Mouse (Mus musculus): ENCODE data around the gene Igf2r. TPM values are rescaled to one million over a fixed set of nuclear protein-coding genes. Genes with fewer than 3 reads are reported as not detected.

Igf2r gene
- polyA plus RNA-seq, 1 experiment from 2014 or later: 9.7 TPM

DNA sequence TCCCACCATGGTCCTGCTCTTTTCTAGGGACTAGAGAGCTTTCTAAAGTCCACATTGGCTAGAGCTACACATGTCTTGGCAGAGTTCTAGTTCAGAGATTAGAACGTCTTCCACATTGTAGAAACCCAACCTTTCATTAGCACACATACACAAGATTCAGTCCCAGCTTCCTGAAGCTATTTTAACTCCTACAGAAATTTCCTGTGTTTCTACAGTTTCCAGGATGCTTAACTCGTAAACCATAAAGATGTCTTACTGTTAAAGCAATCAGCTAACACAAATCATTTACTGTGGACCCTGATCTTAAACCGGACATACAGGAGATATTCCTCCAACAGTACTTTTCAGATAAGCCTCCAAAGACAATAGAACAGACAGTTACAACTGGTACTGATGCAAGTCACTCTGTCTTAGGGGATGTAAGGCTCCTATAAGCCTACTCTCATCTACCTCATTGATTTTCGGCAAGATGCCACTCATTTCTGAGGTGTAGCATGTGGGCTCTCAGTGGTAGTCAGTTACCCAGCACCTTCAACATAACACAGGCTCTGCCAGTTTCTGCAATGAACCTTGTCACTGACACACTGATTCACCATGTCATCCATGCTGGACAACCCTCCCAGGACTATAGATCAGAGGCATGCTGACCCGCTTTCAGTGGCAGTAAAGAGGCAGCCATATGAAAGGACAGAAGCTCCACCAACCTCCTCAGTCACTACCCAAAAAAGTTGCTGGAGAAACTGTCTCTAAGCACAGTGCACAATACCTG is 48.2 kb downstream of the Igf2r start:
- no peak for DNase-seq (ENCODE audit: low spot score)

GRCm38 (mm10) chr17:12718251-12718650 is 51.2 kb downstream of the Igf2r start:
- DNase-seq (ENCODE audit: low spot score): no peak

- DNase-seq (ENCODE audit: low spot score): no peak
Observed at GRCm38 (mm10) chr17:12717445-12717844, 52.0 kb downstream of the Igf2r start.

DNA sequence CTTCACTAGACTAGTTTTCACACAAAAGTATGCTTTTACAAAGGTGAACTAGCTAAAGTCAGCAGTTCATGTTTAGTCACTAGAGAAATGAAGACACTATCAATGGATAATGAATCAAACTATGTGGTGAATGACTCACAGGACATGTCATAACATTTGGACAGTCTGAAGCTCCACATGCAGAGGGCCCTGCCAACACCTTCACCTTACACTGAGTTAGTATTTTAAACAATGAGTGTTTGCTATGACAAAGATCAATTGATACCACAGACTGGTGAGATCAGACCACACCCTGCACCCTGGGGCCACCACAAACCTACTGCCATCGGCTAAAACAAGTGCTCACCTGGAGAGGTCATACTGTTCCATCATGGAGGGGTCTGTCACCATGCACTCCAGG is 54.4 kb downstream of the Igf2r start:
- no peak for DNase-seq (ENCODE audit: low spot score)

DNA sequence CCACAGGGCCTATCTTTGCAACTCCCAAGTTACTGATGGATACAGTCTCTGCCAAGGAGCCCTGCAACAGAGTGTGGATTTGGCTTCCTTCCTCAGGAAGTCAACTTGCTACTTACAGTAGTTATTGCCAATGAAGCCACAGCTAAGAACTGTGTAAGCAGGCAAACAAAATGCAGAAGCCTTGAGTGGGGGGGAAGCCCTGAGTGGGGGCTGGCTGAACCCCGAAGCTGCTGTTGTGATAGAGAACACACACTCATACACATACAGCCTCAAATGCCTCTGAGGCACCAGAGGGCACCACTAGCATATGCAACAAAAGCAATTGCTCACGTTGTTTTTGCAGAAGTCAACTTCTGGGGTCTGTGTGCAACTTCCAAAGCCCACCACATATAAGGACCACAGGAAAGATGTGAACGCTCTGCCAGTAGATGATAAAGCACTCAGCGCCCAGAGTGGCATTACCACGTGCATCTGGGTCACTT is 55.3 kb downstream of the Igf2r start:
- DNase-seq (ENCODE audit: low spot score): peak; percentile 26

DNA sequence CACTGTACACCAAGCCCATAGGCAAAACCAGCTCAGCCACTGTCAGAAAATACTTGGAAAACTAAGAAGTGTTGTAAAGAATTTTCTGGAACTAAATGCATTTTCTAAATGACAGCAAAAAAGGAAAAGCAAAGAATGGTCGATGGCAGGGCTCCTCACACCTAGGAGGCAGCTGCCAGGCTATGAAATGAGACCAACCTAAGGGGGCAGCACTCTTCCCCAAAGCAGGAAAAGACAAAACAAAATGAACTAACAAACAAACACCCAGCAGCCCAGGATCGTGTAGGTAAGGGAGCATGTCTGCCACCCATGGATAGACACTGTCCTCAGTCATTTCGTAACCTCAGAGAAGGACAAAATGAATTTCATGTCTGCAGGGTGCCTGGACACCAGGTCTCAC is 56.5 kb downstream of the Igf2r start:
- DNase-seq (ENCODE audit: low spot score): no peak

- DNase-seq (ENCODE audit: low spot score): no peak
Observed at GRCm38 (mm10) chr17:12712191-12712590, 57.3 kb downstream of the Igf2r start.

- DNase-seq (ENCODE audit: low spot score): no peak
Observed at GRCm38 (mm10) chr17:12710976-12711375, 58.5 kb downstream of the Igf2r start.

DNA sequence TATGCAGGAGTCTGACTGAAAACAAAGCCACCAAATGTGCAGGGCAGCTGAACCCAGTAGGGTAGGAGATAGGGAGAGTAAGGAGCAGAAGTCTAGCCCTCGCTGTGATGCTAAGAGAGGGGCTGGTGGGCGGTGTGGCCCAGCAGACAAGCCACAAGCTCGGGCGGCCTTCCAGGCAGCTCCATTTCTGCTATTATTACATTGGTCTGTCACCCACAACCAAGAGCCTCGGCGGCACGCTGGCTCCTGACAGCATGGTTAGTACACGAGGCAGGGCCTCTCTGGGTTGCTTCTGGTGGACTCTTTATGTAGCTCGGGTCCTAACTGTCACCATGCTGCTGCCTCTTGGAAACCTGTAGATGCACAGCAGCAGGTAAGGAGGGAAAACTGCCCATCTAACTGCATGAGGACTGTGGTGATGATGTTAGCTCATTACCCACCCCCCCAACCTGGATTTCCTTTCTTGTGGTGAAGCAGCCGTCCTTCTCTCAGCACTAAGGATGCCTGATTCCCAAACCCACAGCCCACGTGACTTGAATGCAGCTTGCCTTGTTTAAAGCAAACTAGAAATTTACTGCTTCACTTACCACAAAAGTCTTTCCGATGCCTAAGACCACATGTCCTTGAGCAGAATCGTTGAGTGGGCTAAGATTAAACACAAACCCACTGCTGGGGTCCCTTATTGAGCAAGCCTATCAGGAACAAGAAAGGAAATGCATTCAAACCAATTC is 59.2 kb downstream of the Igf2r start:
- no peak for DNase-seq (ENCODE audit: low spot score)

- no peak for DNase-seq (ENCODE audit: low spot score)
Observed at GRCm38 (mm10) chr17:12708398-12708797, 61.1 kb downstream of the Igf2r start.

- DNase-seq (ENCODE audit: low spot score): no peak
Observed at GRCm38 (mm10) chr17:12706590-12707049, 62.8 kb downstream of the Igf2r start.

DNA sequence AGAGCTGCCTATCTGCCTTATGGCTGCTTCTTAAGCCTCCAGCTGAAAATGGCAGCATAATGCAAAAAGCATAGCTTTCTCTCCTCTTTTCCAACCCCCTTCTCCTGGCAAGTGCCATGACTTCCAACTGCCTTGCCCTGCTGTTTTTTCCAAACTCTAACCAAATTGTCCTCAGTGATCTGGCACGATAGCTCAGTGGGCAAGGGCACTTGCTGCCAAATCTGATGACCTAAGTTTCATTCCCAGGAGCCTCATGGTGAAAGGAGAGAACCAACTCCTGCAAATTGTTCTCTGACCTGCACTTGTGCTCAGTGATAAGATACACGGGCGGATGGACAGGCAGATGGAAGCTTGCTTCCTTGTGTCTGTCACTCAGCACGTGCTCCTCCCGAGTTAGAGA is 66.6 kb downstream of the Igf2r start:
- no peak for DNase-seq (ENCODE audit: low spot score)

- DNase-seq (ENCODE audit: low spot score): no peak
Observed at GRCm38 (mm10) chr17:12700373-12700772, 69.1 kb downstream of the Igf2r start.

DNA sequence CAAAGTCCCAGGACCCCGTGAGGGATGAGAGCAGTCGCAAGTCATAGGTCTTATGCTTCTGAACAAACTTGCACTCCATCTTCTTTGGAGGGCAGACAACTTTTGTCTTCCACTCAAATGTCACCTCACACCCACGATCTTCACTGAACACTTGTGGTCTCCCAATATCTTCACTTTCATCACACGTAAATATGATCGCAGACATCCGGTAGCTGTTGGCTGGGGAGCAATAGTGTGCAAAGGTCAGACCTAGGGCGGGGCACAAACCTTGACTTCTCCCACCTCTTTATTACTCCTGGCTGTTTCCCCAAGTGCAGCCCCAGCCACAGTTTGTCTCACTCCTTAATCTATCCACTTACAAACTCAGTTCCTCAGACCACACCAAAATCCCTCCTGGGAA is 77.6 kb downstream of the Igf2r start:
- no peak for DNase-seq (ENCODE audit: low spot score)

DNA sequence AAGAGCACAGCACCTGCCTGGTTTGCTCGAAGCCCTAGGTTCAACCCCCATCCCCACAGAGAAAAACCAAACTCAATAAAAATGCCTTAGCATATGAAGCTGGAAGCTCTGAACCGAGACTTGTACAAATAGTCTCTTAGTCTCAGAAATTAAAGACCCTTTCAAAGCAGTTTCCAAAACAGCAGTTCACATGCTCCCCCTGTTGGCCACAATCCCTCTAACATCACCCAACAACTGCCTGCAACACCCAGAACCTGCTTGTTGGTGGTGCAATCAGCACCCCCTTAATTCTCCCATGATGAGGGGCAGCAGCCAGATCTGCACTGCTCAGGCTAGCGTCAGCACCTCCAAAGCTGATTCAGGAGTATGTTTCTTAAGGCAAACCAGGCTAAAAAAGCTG is 79.9 kb downstream of the Igf2r start:
- peak; percentile 59 for DNase-seq (ENCODE audit: low spot score)

DNA sequence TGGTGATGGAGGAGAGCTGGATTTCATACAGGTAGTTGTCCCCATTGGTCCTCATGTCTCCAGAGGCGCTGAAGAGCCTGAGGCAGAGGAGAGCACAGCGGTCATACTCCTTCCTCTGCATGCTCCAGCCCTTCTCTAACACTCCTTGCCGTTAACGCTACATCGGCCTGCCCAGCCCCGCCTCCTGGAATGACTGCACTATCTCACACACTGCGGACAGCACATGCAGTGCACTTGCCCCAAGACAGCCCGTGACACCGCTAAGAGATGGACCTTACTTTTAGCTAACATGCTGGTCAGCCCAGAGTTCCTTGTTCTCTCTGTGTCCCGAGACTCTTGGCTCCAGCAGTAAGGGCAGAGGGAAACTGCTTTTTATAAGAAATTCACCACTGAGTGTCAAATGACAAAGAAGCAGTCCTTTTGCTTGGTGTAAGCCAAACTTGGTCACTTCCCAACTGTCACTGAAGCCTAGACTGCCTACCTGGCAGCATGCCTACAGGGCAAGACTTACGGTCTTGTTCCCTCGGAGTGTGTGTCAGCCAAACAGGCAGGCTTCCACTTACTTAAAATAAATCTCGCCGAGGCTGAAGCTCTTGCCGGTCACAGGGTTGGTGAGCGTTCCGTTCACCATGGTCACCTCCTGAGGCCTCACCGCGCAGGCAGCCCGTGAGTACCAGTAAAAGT is 80.9 kb downstream of the Igf2r start:
- DNase-seq (ENCODE audit: low spot score): no peak

DNA sequence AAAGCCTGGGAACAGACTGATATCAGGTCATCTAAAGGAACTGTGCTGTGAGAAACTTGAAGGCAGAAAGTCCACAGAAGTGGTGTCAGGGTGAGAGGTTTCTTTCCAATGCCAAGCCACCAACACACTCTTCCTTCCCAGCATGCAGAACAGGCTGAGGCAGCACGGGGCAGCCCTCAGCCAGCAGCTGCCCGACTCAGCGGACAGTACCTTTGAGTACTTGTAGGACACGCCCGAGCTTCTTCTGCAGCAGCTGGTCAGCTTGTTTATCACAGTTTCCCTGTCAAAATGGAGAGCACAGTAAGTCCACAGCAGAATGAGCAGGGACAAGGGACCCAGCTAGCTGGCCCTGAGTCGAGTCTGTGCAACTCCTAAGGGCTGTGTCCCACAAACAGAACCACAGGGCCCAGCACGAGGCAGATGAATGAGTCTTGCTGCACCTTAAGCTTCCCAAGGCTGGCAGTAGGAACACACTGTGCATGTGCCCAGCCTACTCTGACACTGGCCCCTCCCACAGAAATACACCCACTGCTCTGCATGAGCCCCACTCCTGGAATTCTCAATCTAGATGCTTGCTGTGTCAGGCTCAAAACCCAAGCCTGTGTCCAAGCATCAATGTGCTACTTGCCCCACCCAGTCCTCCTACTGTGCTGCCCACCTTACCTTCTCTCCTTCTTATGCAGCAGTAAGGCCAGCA is 84.4 kb downstream of the Igf2r start:
- no peak for DNase-seq (ENCODE audit: low spot score)

DNA sequence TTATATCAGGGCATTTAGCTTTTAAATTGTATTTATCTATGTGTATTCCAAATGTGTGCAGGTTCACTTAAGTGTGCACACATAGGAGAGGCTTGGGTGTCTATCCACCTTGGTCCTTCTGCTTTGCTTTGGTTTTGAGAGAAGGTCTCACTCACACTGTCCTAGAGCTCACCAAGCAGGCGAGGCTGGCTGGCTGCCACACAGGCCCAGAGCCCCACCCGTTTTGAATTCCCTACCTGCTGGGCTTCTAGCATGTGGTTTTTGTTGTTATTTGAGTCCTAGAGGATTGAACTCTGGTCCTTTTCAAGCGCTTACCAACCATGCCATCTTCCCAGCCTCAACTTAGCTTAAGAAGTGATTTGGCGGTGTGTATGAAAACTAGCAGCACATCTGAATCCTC is 85.1 kb downstream of the Igf2r start:
- DNase-seq (ENCODE audit: low spot score): no peak

DNA sequence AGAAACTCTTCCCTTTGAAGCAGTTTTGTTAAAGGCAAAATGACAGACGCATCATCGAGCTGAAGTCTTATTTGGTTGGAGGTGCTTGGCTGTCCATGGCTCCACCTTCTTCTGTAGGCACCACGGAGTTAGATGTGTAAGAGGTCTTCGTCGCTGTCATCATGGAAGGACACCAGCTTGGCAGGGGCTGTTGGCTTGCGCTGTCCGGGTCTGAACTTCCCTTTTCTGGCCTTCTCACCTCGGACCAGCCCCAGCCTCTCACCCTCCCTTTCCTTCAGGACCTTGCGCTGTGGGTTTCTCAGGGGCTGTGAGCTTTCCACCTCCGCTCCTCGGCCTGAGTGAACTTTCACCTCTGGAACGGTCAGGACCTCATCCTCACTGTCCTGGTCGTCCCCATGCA is 85.9 kb downstream of the Igf2r start:
- no peak for DNase-seq (ENCODE audit: low spot score)

GRCm38 (mm10) chr17:12678261-12678660 is 91.2 kb downstream of the Igf2r start:
- no peak for DNase-seq (ENCODE audit: low spot score)

GRCm38 (mm10) chr17:12677139-12677538 is 92.3 kb downstream of the Igf2r start:
- DNase-seq (ENCODE audit: low spot score): no peak
